Mouse (Mus musculus): Measurements from ENCODE around the gene Gm10912. TPM values are rescaled to one million over a fixed set of nuclear protein-coding genes. Genes with fewer than 3 reads are reported as not detected.
"Not testable (repeated sequence)": the region's sequence is repeated elsewhere in the genome, so short reads cannot be mapped to it uniquely, and the experiment has no call there.

Gene Gm10912
- polyA plus RNA-seq, 1 experiment = not detected

DNA sequence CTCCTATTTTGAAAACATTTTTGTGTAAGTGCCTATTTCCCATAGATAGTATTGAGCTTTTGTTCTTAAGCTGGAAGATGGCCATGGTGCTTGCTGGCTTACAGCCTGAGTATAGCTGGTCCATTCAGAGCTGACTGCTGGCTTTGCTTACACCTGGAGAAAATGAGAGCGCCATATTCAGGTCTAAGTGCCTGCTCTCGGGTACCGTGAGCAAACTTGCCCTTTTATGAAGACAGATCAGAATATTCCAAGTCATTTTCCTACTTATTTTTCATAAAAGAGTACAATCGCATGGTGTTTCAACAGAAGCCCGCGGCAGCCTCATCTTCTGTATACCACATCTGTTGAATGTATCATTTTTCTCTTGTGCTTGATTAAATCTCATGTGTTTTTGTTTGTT, 4.6 kb upstream of the Gm10912 start:
- WGBS = 97% methylated on average over 6 of the region's 6 CpGs
- DNase-seq (ENCODE audit: low read depth, low spot score) = no peak

DNA sequence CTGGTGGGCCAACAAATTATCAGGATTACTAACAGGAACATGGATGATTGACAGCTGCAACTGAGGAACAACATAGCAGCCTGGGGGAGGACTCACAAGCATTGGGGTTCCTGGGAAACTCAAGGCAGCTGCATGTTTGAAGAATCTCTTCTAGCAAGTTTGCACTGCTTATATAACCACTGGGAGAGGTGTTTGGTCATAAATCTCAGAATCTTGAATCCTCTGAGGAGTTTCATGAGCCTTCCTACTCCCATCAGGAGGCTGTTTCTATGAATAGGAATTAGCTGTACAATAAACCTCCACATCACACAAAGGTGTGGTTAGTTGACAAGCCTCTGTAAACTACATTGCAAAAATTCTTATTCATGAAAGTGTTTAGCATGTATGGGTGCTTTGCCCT, 3.0 kb upstream of the Gm10912 start:
- no peak for DNase-seq (ENCODE audit: low read depth, low spot score)

GRCm38 (mm10) chr2:104064152-104064551, 1.5 kb upstream of the Gm10912 start:
- no peak for DNase-seq (ENCODE audit: low read depth, low spot score)
- 69% methylated on average over 2 of the region's 2 CpGs for WGBS

- WGBS = 72% methylated on average over 7 of the region's 7 CpGs
- not testable (repeated sequence) for DNase-seq (ENCODE audit: low read depth, low spot score)
These were observed 2.8 kb downstream of the Gm10912 start, which contains the start of gene Gm10799 for GRCm38 (mm10) chr2:104068450-104068849. Gene Gm10799 (minus strand): TSS chr2:104068550.

DNA sequence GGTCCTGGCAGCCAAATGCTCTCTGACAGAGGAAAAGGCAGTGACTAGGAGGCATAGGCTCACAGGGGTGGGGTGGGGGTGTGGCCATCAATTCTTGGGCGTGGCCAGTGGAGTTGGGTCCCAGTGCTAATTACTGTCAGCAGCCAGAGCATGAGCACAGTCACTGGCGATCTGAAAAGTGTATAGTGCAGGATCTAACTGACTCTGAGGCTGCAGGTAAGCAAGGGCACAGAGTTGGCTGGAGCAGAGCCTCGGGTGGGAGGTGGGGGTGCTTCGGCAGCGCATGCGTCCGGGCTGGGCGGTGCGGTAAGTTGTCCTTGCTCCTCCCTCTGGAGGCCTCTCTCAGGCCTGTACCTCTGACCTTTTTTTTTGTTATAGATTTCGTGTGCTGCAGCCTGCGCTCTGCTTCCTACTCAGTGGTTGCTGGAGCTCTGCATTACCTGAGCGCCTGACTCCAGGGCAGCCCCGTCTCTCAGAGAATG, 4.1 kb downstream of the Gm10912 start, which contains the start of gene Cd59b:
TSS of gene Cd59b (plus strand) at position 146 of the 482 bp plus-strand sequence.
- 7% methylated on average over 13 of the region's 13 CpGs for WGBS

GRCm38 (mm10) chr2:104078285-104078684, 12.7 kb downstream of the Gm10912 start:
- DNase-seq (ENCODE audit: low read depth, low spot score) = not testable (repeated sequence)
- 64% methylated on average over 5 of the region's 5 CpGs for WGBS

More for the DNA sequence above, 4.1 kb downstream of the Gm10912 start, which contains the start of gene Cd59b:
- peak; percentile 28 for DNase-seq (ENCODE audit: low read depth, low spot score)

DNA sequence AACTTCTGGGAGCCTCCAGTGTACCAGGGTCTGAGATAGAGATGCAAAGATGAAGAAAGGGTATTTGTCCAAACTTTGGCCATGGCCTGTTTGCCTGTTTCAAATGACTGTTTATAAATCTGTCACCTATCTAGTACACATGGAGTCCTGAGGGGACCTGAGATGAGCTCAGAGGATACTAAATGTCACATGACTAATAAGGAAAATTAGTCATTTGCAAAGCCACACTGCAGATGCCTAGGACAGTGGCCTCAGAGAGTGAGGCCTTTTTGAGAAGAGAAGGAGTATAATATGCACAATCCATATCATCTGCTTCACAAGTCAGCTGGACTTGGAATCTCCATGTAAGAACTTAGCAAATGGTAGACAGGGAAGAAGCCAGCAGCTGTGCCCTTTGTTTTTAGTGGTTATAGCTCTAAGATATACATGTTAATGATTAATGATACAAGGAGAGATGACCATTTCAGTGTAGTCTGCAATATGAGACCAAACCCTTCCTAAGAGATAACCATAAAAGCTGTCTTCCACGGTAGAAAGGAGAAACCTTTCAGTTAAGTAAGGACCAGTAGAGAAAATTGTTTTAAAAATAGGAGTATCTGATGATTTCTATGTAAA, 15.9 kb downstream of the Gm10912 start:
- DNase-seq (ENCODE audit: low read depth, low spot score) = not testable (repeated sequence)
- no CpG with 5 or more reads among the region's 1 CpGs for WGBS

DNA sequence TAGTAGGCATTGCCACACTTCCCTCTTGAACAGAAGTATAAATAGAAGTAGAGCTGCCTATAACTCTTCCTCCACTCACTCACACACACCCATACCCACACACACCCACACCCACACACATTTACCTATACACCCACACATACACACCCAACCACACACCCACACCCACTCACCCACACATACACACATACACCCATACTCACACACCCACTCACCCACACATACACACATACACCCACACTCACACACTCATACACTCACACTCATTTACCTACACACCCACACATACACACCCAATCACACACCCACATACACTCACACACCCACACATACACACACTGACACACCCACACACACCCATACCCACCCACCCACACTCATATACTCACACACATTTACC, 16.8 kb downstream of the Gm10912 start:
- DNase-seq (ENCODE audit: low read depth, low spot score) = no peak

DNA sequence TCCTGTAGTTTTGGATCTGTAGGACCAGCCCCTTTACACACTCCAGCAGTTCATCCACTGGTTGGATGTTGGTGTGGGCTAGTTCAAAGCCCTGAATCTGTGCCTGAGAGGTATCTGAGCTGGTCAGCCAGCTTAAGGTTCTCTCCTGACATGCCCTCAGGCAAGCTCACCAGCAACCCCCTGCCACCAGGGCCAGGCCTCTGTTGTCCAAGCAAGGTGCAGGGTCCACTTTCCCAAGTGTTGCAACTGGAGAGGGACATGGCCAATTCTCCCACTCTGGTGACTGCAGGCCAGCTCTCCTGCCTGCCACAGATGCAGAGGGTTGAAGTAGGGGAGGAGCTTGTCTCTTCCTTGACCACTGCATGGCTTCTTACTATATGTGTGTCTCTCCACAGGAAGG, 18.4 kb downstream of the Gm10912 start:
- DNase-seq (ENCODE audit: low read depth, low spot score) = not testable (repeated sequence)

- 73% methylated on average over 1 of the region's 1 CpGs for WGBS
- DNase-seq (ENCODE audit: low read depth, low spot score) = not testable (repeated sequence)
These were observed 21.9 kb downstream of the Gm10912 start for GRCm38 (mm10) chr2:104087562-104087961.

GRCm38 (mm10) chr2:104093305-104093704, 27.7 kb downstream of the Gm10912 start:
- 64% methylated on average over 2 of the region's 2 CpGs for WGBS
- no peak for DNase-seq (ENCODE audit: low read depth, low spot score)

- WGBS = 4% methylated on average over 15 of the region's 15 CpGs
- peak; percentile 8 for DNase-seq (ENCODE audit: low read depth, low spot score)
These were observed 30.2 kb downstream of the Gm10912 start, which contains the start of gene Cd59a for GRCm38 (mm10) chr2:104095741-104096213. Gene Cd59a (plus strand): TSS chr2:104095801.

- 40% methylated on average over 10 of the region's 10 CpGs for WGBS
- no peak for DNase-seq (ENCODE audit: low read depth, low spot score)
These were observed 30.6 kb downstream of the Gm10912 start for GRCm38 (mm10) chr2:104096256-104096655.

GRCm38 (mm10) chr2:104096796-104097195, 31.2 kb downstream of the Gm10912 start:
- not testable (repeated sequence) for DNase-seq (ENCODE audit: low read depth, low spot score)
- WGBS = 94% methylated on average over 1 of the region's 1 CpGs

GRCm38 (mm10) chr2:104097396-104097795, 31.8 kb downstream of the Gm10912 start:
- DNase-seq (ENCODE audit: low read depth, low spot score) = not testable (repeated sequence)
- 90% methylated on average over 4 of the region's 4 CpGs for WGBS

- DNase-seq (ENCODE audit: low read depth, low spot score) = no peak
- 13% methylated on average over 3 of the region's 3 CpGs for WGBS
These were observed 33.1 kb downstream of the Gm10912 start for GRCm38 (mm10) chr2:104098529-104099230.

GRCm38 (mm10) chr2:104099231-104099585, 33.6 kb downstream of the Gm10912 start:
- WGBS = 94% methylated on average over 2 of the region's 2 CpGs
- no peak for DNase-seq (ENCODE audit: low read depth, low spot score)

DNA sequence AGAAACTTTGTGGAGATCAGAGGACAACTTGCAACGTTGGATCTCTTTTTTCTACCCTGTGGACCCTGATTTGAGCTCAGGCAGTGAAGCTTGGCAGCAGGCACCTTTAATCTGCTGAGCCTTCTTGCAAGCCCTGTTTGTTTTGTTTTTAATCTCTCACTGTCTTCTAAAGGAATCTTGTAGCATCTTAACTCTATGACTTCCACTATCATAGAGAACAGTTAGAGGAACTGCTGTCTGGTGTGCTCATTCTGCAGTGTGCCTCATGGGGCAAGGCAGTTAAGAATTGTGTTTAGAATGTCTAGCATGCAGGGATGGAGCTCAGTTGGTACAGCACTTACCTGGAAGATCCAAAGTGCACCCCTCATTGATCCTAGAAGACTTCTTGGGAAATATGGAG, 34.3 kb downstream of the Gm10912 start:
- 73% methylated on average over 1 of the region's 1 CpGs for WGBS
- DNase-seq (ENCODE audit: low read depth, low spot score) = no peak

GRCm38 (mm10) chr2:104104800-104105199, 39.2 kb downstream of the Gm10912 start:
- WGBS = 82% methylated on average over 6 of the region's 6 CpGs
- DNase-seq (ENCODE audit: low read depth, low spot score) = no peak

DNA sequence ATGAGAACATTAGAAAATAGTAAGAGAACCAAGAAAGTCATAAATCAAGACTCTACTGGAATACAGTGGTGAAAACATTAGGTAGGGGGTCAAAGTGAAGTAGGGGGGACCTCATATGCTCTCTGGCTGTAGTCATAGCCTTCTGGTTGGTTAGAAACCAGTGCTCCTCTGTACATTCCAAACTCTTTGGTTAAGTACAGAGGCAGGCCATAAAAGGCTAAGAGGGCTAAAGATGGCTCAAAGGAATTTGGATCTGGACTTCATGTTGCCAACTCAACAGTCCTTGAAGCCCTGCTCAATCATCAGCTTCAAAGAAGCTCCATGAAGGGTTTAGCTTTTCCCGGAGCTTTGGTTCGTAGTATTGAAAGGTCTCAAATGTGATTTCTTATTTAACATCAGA, 43.4 kb downstream of the Gm10912 start:
- 88% methylated on average over 2 of the region's 2 CpGs for WGBS
- not testable (repeated sequence) for DNase-seq (ENCODE audit: low read depth, low spot score)

GRCm38 (mm10) chr2:104109528-104109927, 43.9 kb downstream of the Gm10912 start:
- 89% methylated on average over 2 of the region's 2 CpGs for WGBS

More at GRCm38 (mm10) chr2:104109528-104109927, 43.9 kb downstream of the Gm10912 start:
- no peak for DNase-seq (ENCODE audit: low read depth, low spot score)

Data from large intestine, adult 2 months (tissue).